Mouse (Mus musculus) activated CD4-positive, CD25-positive, alpha-beta regulatory T cell, adult 4 months (primary cell): ENCODE results near the gene Zc2hc1b. TPM values are rescaled to one million over a fixed set of nuclear protein-coding genes. Genes with fewer than 3 reads are reported as not detected.

Experiments
- ATAC-seq: one replicate; pipeline ENCODE4 v1.8.0; 2017
- polyA plus RNA-seq, 2 experiments: library from polyadenylated mRNA; unstranded; fragments of 100-300 nt; shearing (Covaris generic); gene quantifications; one replicate each; pipeline ENCODE4 v1.2.1; 2017

Zc2hc1b gene
- polyA plus RNA-seq, 2 experiments from 2014 or later: not detected

DNA sequence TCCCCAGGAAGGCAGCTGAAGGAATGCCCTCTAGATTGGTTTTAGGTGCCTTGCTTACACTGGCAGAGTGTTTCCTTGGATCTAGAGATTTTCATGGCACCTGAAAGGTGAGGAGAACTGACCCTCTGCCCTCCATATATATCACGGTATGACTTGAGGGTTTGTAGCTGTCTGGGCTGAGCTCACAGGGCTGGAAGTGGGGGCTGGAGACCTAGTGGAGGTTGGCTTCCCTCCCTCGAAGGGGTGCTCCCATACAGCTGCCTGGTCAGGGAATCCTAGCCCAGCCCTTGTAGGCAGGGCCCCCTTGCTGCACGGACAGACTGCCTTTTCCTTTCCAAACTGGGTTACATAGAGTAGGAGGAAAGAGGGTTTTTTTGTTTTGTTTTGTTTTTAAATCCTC lies 65.0 kb downstream of the Zc2hc1b start:
- ATAC-seq: no peak

DNA sequence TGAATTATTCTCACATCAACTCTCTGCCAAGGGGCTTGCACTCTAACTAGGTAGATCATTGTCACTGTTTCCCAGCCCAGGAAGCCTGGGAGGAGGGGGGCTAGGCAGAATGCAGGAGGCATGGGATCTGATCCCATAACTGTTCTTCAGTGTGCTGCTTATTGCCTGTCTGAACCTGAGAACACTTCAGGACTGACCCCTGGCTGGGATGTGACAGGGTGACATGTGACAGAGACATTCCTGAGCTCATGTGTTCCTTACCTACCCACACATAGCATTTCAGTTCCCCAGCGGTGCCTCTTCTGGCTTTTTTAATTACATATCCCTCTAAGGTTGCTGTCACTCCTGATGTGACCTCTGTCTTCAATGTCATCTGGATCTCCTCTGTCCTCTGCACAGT lies 68.0 kb downstream of the Zc2hc1b start:
- ATAC-seq: no peak

DNA sequence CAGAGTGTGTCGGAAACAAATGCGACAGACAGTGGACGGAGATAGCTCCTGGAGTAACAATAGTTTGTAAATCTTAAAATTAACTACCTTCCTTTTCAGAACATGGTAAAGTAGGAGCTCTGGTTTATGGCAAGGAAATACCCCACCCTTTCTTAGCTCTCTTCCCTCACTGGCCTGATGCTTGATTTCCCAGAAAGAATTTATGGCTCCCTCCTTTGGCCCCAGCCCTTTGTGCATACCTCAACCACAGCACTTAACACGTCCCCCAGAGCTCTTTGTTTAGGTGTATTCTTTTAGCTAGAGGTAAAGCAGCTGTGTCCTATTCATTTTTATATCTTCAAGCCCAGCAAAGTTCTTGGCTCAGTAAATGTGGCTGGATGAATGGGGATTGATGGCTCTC lies 69.0 kb downstream of the Zc2hc1b start:
- ATAC-seq: no peak

DNA sequence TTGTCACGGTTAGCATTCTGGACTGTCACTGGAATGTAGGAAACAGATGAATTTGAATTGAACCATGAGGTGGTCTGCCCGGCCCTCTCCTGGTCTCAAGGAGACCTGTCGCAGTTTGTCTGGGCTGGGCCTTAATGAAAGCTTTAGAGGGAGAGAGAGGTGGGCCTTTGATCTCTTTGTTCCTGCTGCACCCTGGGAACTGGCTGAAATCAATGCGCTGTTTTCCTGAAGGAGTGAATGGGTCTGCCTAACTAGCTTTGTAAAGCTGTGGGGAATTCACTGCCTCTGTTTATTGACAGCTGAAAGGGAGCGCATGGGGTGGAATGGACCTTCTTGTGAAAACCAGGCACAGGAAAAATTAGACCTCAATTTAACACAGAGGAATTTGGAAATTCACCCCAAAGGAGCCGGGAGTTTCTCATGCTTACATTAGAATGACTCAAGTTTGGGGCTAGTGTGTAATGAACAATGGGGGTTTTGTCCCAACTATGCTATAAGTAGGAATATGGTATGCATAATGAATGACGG lies 69.7 kb downstream of the Zc2hc1b start:
- no peak for ATAC-seq

DNA sequence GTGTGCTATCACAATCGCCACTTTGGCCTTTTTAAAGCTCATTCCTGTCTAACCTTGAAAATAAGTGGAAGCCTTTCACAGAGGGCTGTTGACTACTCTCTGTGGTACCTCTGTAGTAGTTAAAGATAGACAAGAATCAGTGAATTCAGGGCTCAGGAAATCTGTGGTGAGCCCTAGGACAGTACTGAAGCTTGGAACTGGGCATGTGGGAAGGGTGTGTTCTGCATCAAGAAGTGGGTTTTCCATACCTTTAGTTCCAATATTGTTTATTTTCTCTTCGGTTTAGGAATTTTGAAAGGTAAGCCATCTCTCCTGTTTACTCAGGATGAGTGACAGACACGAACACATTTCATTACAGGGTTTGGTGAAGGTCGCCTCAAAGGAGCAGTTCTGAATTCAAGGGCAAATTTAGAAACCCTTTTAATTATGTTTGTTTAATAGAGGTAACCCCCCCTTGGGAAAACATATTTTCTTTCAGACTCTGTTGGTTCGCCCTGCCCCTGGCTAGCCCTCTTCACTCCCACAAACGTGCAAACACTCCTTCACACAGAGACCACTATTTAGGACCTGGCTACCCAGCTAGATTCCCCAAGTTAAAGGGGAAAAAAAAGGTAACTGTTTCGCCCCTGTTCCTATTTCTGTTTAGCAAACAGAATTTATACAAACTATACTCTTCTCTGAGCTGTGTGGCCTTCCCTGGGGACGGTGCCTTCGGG lies 70.8 kb downstream of the Zc2hc1b start:
- no peak for ATAC-seq

DNA sequence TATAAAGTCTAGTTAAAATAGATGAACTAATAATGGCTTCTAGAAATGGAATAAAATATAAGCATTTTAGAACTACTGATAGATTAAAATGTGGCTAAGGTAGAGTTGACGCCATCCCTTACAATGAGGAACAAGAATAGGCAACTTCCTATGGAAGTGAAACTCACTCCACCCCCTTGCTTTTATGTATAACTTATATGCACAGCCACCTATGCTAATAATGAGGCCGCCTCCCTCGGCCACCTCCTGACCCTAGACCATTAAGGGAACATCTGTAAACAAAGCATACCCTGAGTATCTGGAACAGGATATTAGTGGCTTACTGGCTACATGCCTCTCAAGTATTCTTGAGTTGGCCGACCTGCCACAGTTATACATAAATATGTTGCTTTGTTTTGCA lies 74.0 kb downstream of the Zc2hc1b start:
- ATAC-seq: no peak

DNA sequence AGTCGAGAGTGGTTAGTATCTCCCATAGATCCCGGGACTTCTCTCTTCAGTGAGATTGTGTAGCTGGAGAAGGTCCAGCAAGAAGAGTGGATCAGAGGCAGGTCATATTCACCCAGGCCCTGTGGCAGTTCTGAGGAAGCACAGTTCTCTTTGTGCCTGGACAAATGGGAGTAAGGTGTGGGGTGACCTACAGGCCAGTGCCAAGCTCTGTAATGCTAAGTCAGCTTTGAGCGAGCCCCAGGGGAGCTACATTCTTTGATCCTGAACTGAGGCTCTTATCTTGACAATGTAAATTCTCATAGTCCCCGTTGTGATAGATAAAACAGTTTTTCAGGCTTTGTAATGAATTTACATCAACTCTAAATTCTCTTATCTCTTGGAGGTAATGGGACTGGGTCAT lies 75.5 kb downstream of the Zc2hc1b start:
- no peak for ATAC-seq

DNA sequence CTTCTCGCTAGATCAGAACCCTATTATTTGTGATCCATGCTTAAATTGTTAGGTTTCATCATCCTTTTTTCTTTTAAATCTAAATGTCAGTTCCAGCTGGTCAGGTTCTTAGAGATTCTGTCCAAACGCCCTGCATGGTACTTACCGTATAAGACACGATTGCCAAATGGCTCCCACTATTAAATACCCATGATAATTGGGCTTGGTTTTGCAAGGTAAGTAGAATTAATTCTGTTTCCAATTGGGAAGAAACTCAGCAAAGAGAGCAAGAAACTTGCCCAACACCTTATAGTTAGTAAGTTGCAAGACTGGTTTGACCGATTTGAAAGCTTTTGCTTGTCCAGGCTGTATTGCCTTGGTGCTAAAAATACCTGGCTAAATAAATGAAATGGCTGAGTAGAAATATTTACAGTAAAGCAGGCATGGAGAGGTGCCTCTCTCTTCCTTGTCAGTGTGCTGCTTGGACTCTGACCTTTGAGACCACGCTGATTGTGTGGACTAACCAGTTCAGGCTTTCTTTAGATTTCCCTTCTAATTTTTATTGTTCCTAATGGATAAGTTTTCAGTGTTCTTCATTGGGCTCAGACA lies 77.7 kb downstream of the Zc2hc1b start:
- no peak for ATAC-seq

Other genes with a start within 250 kb of the Zc2hc1b start
- gene Stx11, start 213.7 kb downstream of the Zc2hc1b start, polyA plus RNA-seq: 10 to 100 TPM; 18.9 to 19.6 TPM
- gene Sf3b5, start 172.7 kb downstream of the Zc2hc1b start, polyA plus RNA-seq: 10 to 100 TPM; 33.3 to 37.8 TPM
- 1 to 10 TPM; 1.8 to 2.2 TPM for gene Plagl1, start 117.5 kb downstream of the Zc2hc1b start, polyA plus RNA-seq
- gene Ltv1, start 15.1 kb upstream of the Zc2hc1b start, polyA plus RNA-seq: 10 to 100 TPM; 37.0 to 37.4 TPM